Mouse (Mus musculus): Measurements from ENCODE around the gene Fam189a1.

Gene Fam189a1

GRCm38 (mm10) chr7:65046690-65047089 lies 109.7 kb downstream of the Fam189a1 start:
- DNase-seq (ENCODE audit: low spot score in 2 of 2): no peak

DNA sequence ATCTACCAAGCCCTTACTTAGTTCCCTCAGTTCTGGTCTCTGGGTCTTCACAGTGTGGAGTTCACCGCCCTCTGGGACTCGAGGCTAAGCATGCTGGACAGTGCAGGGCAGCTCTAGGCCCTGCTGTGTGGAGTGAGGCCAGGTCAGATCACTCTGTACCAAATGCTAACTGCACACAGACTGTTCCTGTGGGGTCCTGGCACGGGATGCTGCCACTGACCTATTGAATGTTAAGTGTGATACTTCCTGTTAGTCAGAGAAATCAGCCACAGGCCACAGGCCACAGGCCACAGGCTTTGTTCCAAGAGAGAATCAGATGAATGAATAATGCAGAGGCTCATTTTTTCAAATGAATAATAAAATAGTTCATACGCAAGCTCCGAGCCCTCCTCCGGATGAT lies 112.1 kb downstream of the Fam189a1 start:
- DNase-seq (ENCODE audit: low spot score in 2 of 2): no peak

GRCm38 (mm10) chr7:65041106-65041505 lies 115.3 kb downstream of the Fam189a1 start:
- no peak for DNase-seq (ENCODE audit: low spot score in 2 of 2)

GRCm38 (mm10) chr7:65031741-65032140 lies 124.6 kb downstream of the Fam189a1 start:
- no peak for DNase-seq (ENCODE audit: low spot score in 2 of 2)

- DNase-seq (ENCODE audit: low spot score in 2 of 2): no peak
Measured at GRCm38 (mm10) chr7:65031195-65031594, 125.2 kb downstream of the Fam189a1 start.

- no peak for DNase-seq (ENCODE audit: low spot score in 2 of 2)
Measured at GRCm38 (mm10) chr7:65029985-65030384, 126.4 kb downstream of the Fam189a1 start.

GRCm38 (mm10) chr7:65021298-65021697 lies 135.1 kb downstream of the Fam189a1 start:
- no peak for DNase-seq (ENCODE audit: low spot score in 2 of 2)

DNA sequence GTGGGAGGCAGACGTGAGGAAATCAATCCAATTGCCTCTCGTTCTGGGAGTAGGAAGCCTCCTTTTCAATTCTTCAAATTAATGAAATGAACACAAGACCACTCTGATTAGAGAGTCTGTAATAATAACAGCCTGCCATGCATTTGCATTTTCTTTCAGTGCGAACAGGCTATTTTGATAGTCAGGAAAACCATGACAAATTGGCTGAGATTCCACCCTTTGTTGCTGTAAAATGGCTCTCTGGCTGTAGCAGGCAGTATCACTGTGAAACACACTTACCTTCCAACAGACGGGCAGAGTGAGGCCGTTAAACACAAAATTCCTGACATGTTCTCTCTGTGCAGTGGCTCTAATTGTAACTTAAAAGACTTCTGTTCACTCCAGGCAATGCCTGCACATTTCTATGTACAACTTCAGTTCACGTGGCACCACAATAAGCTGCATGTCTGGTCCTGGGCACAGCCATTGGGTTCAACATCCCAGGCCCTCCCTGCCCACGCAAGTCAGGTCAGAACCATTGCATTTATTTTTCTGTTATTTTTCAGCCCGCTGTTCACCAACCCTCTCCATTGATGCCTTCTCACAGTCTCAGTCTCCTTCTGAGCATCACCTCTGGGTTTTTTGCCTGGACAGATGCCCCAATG lies 138.2 kb downstream of the Fam189a1 start:
- DNase-seq (ENCODE audit: low spot score in 2 of 2): no peak

GRCm38 (mm10) chr7:65017348-65017747 lies 139.0 kb downstream of the Fam189a1 start:
- no peak for DNase-seq (ENCODE audit: low spot score in 2 of 2)

DNA sequence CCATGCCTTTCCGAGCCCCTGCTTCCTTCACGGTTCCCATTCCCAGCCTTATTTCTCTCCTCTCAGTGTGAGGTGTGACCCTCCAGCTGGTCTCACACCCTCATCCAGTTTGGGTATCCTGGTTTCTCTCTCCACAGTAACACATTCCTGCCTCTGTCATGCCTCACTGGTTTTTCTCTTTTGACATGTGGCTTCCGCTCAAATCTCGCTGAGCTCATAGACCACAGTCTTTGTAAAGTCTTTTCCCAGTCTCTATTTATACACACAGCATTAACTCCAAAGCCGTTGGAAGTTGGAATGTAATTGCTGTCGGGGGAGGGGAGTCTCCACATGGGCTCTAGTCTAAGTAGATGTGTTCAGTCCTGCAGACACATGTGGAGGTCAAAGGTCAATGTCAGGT lies 145.2 kb downstream of the Fam189a1 start:
- no peak for DNase-seq (ENCODE audit: low spot score in 2 of 2)

GRCm38 (mm10) chr7:65010275-65010674 lies 146.1 kb downstream of the Fam189a1 start:
- DNase-seq (ENCODE audit: low spot score in 2 of 2): no peak

GRCm38 (mm10) chr7:65005731-65006130 lies 150.6 kb downstream of the Fam189a1 start:
- DNase-seq (ENCODE audit: low spot score in 2 of 2): no peak

GRCm38 (mm10) chr7:64999718-65000214 lies 156.6 kb downstream of the Fam189a1 start:
- no peak for DNase-seq (ENCODE audit: low spot score in 2 of 2)

- no peak for DNase-seq (ENCODE audit: low spot score in 2 of 2)
Measured at GRCm38 (mm10) chr7:64997743-64998142, 158.6 kb downstream of the Fam189a1 start.

DNA sequence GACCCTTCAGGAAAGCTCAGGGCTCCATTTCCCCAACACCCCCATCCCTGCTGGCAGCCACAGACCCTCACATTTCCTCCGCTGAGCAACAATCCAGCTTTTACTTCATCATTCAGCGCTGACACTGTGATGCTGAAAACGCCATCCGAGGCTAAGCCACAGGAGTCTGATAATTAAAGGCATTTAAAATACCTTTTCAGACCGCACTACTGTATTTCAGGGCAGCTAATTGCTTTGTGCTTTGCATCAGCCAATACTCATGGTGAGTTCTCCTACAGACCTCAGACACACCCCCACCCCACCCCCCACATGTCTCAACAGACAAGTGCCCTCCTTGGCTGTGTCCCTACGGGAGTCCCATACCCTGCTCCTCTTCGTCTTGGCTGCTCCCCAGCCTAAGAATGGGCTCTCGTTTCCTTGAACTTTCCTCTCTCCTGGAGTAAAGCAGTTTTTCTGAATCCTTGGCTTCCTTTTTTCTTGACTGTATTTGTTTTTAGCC lies 160.4 kb downstream of the Fam189a1 start:
- DNase-seq (ENCODE audit: low spot score in 2 of 2): no peak

DNA sequence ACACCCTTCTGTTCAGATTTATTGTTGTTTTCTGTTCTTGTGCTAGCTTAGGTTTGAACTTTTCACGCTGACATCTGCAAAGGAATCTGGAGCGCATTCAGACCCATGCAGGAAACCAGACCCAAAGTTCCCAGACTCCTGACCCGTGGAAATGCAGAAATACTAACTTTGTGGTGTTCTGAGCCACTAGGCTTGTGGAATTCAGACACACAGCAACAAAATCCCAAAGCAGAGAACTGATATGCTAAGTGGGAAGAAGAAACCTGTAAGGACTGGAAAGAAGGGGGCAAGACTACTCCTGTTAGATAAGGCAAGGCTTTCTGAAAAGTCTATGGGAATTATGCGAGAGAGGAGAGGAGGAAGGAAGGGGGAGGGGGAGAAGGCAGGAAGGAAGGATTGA lies 167.0 kb downstream of the Fam189a1 start:
- DNase-seq (ENCODE audit: low spot score in 2 of 2): no peak

GRCm38 (mm10) chr7:64988015-64988414 lies 168.4 kb downstream of the Fam189a1 start:
- no peak for DNase-seq (ENCODE audit: low spot score in 2 of 2)

GRCm38 (mm10) chr7:64984468-64985120 lies 171.8 kb downstream of the Fam189a1 start:
- DNase-seq (ENCODE audit: low spot score in 2 of 2): no peak

DNA sequence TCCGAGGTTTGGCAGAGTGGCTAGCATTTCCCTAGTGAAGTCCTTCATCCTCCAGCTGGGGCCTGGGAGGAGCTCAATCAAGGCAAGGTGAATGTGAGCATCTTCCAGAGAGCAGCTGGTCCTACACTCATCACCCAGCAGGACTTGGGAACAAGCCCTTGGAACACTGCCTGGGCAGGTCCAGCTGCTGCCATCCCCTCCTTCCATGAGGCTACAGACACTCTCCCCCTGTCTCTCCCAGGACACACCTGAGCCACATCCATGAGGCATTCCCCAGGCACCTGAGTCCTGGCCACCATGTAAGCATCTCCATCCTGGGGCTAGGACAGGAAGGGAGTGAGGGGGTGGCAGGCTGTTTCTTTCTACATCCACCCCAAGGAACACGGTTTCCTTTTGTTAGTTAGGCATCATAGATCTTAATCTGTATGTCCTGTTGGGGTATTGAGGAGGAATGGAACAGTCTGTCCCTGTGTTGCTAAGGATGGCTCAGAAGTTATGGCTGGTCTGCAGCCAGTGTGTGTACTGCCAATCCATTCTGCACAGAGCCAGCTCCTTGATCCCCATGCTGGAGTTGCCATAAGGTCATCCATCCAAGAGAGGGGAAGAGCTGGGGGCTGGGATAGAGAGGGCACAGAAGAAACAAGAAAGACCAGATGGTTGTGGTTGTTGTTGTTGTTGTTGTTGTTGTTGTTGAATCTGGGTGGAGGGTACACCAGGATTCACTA lies 174.7 kb downstream of the Fam189a1 start:
- DNase-seq (ENCODE audit: low spot score in 2 of 2): no peak

DNA sequence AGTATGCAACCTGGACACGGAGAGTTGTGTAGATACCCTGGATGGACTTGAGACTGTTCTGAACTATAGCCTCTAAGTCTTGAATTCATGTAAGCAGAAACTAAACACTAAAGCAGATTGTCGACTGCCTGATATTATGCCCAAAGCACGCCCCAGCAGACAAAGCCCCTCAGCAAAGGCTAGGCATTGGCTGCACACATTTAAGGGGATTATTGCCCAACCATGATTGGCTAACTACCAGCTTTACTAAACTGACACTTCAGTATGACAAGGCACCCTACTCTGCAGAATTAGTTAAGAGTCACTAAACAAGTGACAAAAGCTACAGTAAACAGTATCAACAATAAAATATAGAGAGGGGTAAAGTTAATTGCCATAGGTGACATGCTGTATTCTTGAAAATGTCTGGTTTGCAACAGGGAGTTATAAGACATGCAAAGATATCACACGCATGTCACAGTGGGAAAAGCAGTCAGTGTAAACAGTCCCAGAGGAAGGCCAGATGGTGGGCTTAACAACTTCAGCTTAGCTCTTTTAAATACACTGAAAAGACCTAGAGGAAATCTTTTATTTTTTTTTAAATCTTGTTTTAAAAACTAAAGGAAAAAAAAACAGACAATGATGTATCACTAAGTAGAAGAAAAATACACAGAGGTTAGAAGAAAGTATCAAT lies 182.6 kb downstream of the Fam189a1 start:
- no peak for DNase-seq (ENCODE audit: low spot score in 2 of 2)

GRCm38 (mm10) chr7:64962128-64962527 lies 194.2 kb downstream of the Fam189a1 start:
- no peak for DNase-seq (ENCODE audit: low spot score in 2 of 2)

GRCm38 (mm10) chr7:64959087-64959486 lies 197.3 kb downstream of the Fam189a1 start:
- DNase-seq (ENCODE audit: low spot score in 2 of 2): no peak

Data from urinary bladder, adult 18-20 months (tissue).